In the genomic region with DNA sequence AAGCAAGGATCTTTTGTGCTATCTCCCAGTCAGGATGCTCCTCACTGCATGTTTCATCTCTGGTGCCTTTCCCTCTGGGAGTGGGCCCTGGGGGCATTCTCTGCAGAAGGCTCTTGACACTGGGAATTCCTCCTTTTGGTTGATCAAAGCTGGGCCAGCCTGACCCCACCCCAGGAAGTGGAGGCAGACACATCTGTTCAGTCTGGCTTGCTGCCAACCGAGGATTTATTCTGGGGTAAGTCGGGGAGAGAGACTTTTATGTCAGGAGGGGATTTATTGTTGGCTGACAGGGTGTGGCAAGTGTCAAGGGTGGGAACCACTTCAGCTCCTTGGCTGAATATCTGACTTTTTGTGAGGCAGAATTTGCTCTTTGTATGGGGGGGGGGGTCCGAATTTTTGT, we compare ENCODE assay signal across 10 mouse cellular contexts.
DNase-seq lines count a peak whose midpoint lies in the region; ATAC-seq lines count a peak whose summit lies in the region.
"Had no signal": no experiment of that assay in that cellular context is flagged by ENCODE, and none has a peak within 500 bp of the region (broad histone marks: within the 10 kb centered on the region; RNA-seq: fewer than 3 reads in every experiment).

No protein-coding gene starts in this region.

- no peak overlapping the region for H3K4me2 ChIP-seq in hindbrain, embryonic 15.5 days
- H3K4me2 ChIP-seq: liver, embryonic 13.5 days had no signal

- no peaks in the 10 kb centered on the region for H3K36me3 ChIP-seq in hindbrain, embryonic 15.5 days
- H3K36me3 ChIP-seq: liver, embryonic 13.5 days had no signal

- no peak overlapping the region for H3K27ac ChIP-seq in hindbrain, embryonic 15.5 days (replicated peaks)
- H3K27ac ChIP-seq: liver, embryonic 13.5 days had no signal

- peak; percentile 4 to 5 for DNase-seq in heart, adult 9 months (ENCODE audit: low spot score in 2 of 2)
- no peak for DNase-seq in heart, postnatal 25 days (ENCODE audit: low spot score)
- DNase-seq in urinary bladder, postnatal 25 days (ENCODE audit: low spot score) = peak; percentile 6
- no peak for DNase-seq in urinary bladder, postnatal 36 days (ENCODE audit: low spot score in 2 of 2)
- peak; percentile 74 for DNase-seq in retina, postnatal 1 day
- no peak for DNase-seq in layer of hippocampus, adult 8-10 months (ENCODE audit: low spot score in 2 of 2)
- DNase-seq in right cerebral cortex, postnatal 36 days (ENCODE audit: low spot score in 2 of 2) = no peak
- DNase-seq: liver, embryonic 13.5 days had no signal

- no peak overlapping the region for H3K9ac ChIP-seq in hindbrain, embryonic 15.5 days
- H3K9ac ChIP-seq: liver, embryonic 13.5 days had no signal

- H3K4me3 ChIP-seq in hindbrain, embryonic 15.5 days = no peak overlapping the region
- H3K4me3 ChIP-seq: erythroblast, embryonic 14.5 days; liver, embryonic 13.5 days had no signal

- intact Hi-C loops in heart, postnatal 25 days (cut with DNase I) = no loop called here

- WGBS in hindbrain, embryonic 15.5 days = 22% methylated on average over 3 of the region's 3 CpGs

- H3K27me3 ChIP-seq in hindbrain, embryonic 15.5 days = no peaks in the 10 kb centered on the region
- H3K27me3 ChIP-seq: liver, embryonic 13.5 days had no signal

- no peaks in the 10 kb centered on the region for H3K9me3 ChIP-seq in hindbrain, embryonic 15.5 days
- H3K9me3 ChIP-seq: liver, embryonic 13.5 days had no signal

- 0 out of 2 replicates have a peak, but pooled peaks have one; percentile 23 for ATAC-seq in hindbrain, embryonic 15.5 days (ENCODE audit: low FRiP score, low read depth)

- H3K4me1 ChIP-seq in hindbrain, embryonic 15.5 days (replicated peaks) = no peaks in the 10 kb centered on the region; the same call in 1 of the 2 replicates
- H3K4me1 ChIP-seq: liver, embryonic 13.5 days had no signal

Comparison
In these comparisons a context has a peak if more than half of its experiments do, and no peak if none do; other contexts are left out.
1. DNase-seq: peak in heart, adult 9 months (2 of 2), urinary bladder, postnatal 25 days (single experiment) and retina, postnatal 1 day (single experiment); none in heart, postnatal 25 days (single experiment), urinary bladder, postnatal 36 days (0 of 2), layer of hippocampus, adult 8-10 months (0 of 2) and right cerebral cortex, postnatal 36 days (0 of 2).